8 mouse cellular contexts compared by ENCODE assay signal in genomic region chr7:132435486-132436055, GRCm38 (mm10).
DNase-seq lines count a peak whose midpoint lies in the region; ATAC-seq and TF ChIP-seq lines count a peak whose summit lies in the region.
"Had no signal": no experiment of that assay in that cellular context is flagged by ENCODE, and none has a peak within 500 bp of the region (broad histone marks: within the 10 kb centered on the region; RNA-seq: fewer than 3 reads in every experiment).

No protein-coding gene starts in this region.

- H3K36me3 ChIP-seq in kidney, adult 2 months (ENCODE audit: control insufficient read depth, insufficient read depth, low read length), result no peaks in the 10 kb centered on the region
- no peaks in the 10 kb centered on the region for H3K36me3 ChIP-seq in kidney, embryonic 14.5 days (ENCODE audit: control insufficient read depth, insufficient read depth, low read length)
- no peaks in the 10 kb centered on the region for H3K36me3 ChIP-seq in hindbrain, embryonic 16.5 days (ENCODE audit: control insufficient read depth, insufficient read depth, low read length)

- no peaks in the 10 kb centered on the region for H3K4me1 ChIP-seq in kidney, adult 2 months (ENCODE audit: control insufficient read depth, insufficient read depth, low read length)
- peaks cover 8% of the 10 kb centered on the region for H3K4me1 ChIP-seq in kidney, embryonic 14.5 days (ENCODE audit: control insufficient read depth, insufficient read depth, low read length)
- H3K4me1 ChIP-seq in hindbrain, embryonic 16.5 days (ENCODE audit: control insufficient read depth, insufficient read depth, low read depth, low read length), result no peaks in the 10 kb centered on the region

- no peak overlapping the region for H3K4me3 ChIP-seq in kidney, adult 2 months (ENCODE audit: insufficient read depth, low read depth, low read length)
- no peak overlapping the region for H3K4me3 ChIP-seq in kidney, embryonic 14.5 days (ENCODE audit: low read length)
- H3K4me3 ChIP-seq in hindbrain, embryonic 16.5 days (ENCODE audit: low read length), result no peak overlapping the region

- H3K27ac ChIP-seq in kidney, adult 2 months (ENCODE audit: insufficient read depth, low read depth, low read length), result no peak overlapping the region
- H3K27ac ChIP-seq in kidney, embryonic 14.5 days (ENCODE audit: low read depth, low read length), result no peak overlapping the region
- no peak overlapping the region for H3K27ac ChIP-seq in hindbrain, embryonic 16.5 days (ENCODE audit: low read depth, low read length)

- no peaks in the 10 kb centered on the region for H3K27me3 ChIP-seq in kidney, adult 2 months (replicated peaks; ENCODE audit: control insufficient read depth, insufficient read depth, low read length)
- H3K27me3 ChIP-seq in kidney, embryonic 14.5 days (ENCODE audit: control insufficient read depth, insufficient read depth, low read length), result no peaks in the 10 kb centered on the region
- H3K27me3 ChIP-seq in hindbrain, embryonic 16.5 days (replicated peaks; ENCODE audit: control insufficient read depth, insufficient read depth, low read length), result no peaks in the 10 kb centered on the region

- peak; percentile 41 for DNase-seq in kidney, adult 2 months
- no peak for DNase-seq in kidney, postnatal 25 days
- DNase-seq in adrenal gland, postnatal 14 days, result peak; percentile 29
- peak; percentile 19 for DNase-seq in lung, postnatal 10 days
- DNase-seq in cerebellum, adult 11-12 months, result no peak
- DNase-seq: spleen, adult 18-20 months had no signal

- 72% methylated on average over 8 of the region's 8 CpGs for WGBS in kidney, adult 2 months
- 59% methylated on average over 8 of the region's 8 CpGs for WGBS in kidney, embryonic 14.5 days
- 81% methylated on average over 8 of the region's 8 CpGs for WGBS in hindbrain, embryonic 16.5 days

- H3K9me3 ChIP-seq in kidney, embryonic 14.5 days (ENCODE audit: control insufficient read depth, low read length), result no peaks in the 10 kb centered on the region
- no peaks in the 10 kb centered on the region for H3K9me3 ChIP-seq in hindbrain, embryonic 16.5 days (ENCODE audit: control insufficient read depth, low read length)

- no peak overlapping the region for H3K9ac ChIP-seq in kidney, embryonic 14.5 days (ENCODE audit: low read depth, low read length)
- no peak overlapping the region for H3K9ac ChIP-seq in hindbrain, embryonic 16.5 days (ENCODE audit: low read depth, low read length)

- TF ChIP-seq POLR2A in kidney, adult 2 months (IDR thresholded peaks at IDR 0.05; ENCODE audit: low read depth, low read length), result no peak

- H3K4me2 ChIP-seq in kidney, embryonic 14.5 days (replicated peaks; ENCODE audit: low read depth, low read length), result no peak overlapping the region
- no peak overlapping the region for H3K4me2 ChIP-seq in hindbrain, embryonic 16.5 days (ENCODE audit: low read length)

- no peak for TF ChIP-seq CTCF in kidney, adult 2 months (conservative IDR thresholded peaks at IDR 0.05; ENCODE audit: insufficient read depth, insufficient read length, low read depth, low read length)

- ATAC-seq in kidney, embryonic 14.5 days (ENCODE audit: low FRiP score, low TSS enrichment), result 0 out of 2 replicates have a peak, but pooled peaks have one; percentile 46
- ATAC-seq in hindbrain, embryonic 16.5 days, result no peak

Comparison
In these comparisons a context has a peak if more than half of its experiments do, and no peak if none do; other contexts are left out.
1. DNase-seq: peak in kidney, adult 2 months (single experiment), adrenal gland, postnatal 14 days (single experiment) and lung, postnatal 10 days (single experiment); none in kidney, postnatal 25 days (0 of 2) and cerebellum, adult 11-12 months (single experiment).